Mouse (Mus musculus): ENCODE measurements around the gene S1pr5. TPM values are rescaled to one million over a fixed set of nuclear protein-coding genes. Genes with fewer than 3 reads are reported as not detected.
"Not testable (repeated sequence)": the region's sequence is repeated elsewhere in the genome, so short reads cannot be mapped to it uniquely, and the experiment has no call there.

Gene S1pr5
- 0.37 and 0.55 TPM in 2 replicates for polyA plus RNA-seq (2015; fragmentation: Nextera tagmentation; extraction: Ambion mirVana)

GRCm38 (mm10) chr9:21248326-21248725, at the start of gene S1pr5:
Gene S1pr5, minus strand, starts transcription at chr9:21248443.
- WGBS: 2% methylated on average over 30 of the region's 30 CpGs
- ATAC-seq: no peak
- Histone ChIP-seq H3K4me2 (peak within 1 kb of the TSS; percentile 34), H3K4me3 (no peak within 1 kb of the TSS; the same call in 1 of the 2 replicates), H3K27me3 (peaks cover 89% of the 10 kb centered on the region), H3K9ac (0 out of 2 replicates have a peak within 1 kb of the TSS, but pooled peaks have one; percentile 23), H3K27ac (no peak within 1 kb of the TSS), H3K36me3 (ENCODE audit: poor library complexity, severe bottlenecking) (no peaks in the 10 kb centered on the region), H3K9me3 (replicated peaks) (no peaks in the 10 kb centered on the region), H3K4me1 (peaks cover 23% of the 10 kb centered on the region)

- 88% methylated on average over 3 of the region's 3 CpGs for WGBS
- H3K27me3 ChIP-seq: no peaks in the 10 kb centered on the region
- H3K27ac ChIP-seq: peak overlapping the region; percentile 83; the same call in 1 of the 2 replicates
These were observed 44.0 kb upstream of the S1pr5 start for GRCm38 (mm10) chr9:21292271-21292670.

GRCm38 (mm10) chr9:21291868-21292267, 43.6 kb upstream of the S1pr5 start:
- 20% methylated on average over 7 of the region's 7 CpGs for WGBS
- H3K36me3 ChIP-seq (ENCODE audit: poor library complexity, severe bottlenecking); ATAC-seq; H3K27me3 ChIP-seq; H3K9me3 ChIP-seq (replicated peaks): not testable (repeated sequence)
- Histone ChIP-seq H3K4me2 (peak overlapping the region; percentile 87), H3K4me3 (peak overlapping the region; percentile 85), H3K27ac (peak overlapping the region; percentile 83), H3K9ac (0 out of 2 replicates have a peak overlapping the region, but pooled peaks have one; percentile 34), H3K4me1 (peaks cover 30% of the 10 kb centered on the region)

More at GRCm38 (mm10) chr9:21292271-21292670, 44.0 kb upstream of the S1pr5 start:
- H3K36me3 ChIP-seq (ENCODE audit: poor library complexity, severe bottlenecking): peaks cover 4% of the 10 kb centered on the region; the same call in 1 of the 2 replicates
- ATAC-seq: no peak
- no peak overlapping the region for H3K4me2 ChIP-seq
- no peak overlapping the region for H3K9ac ChIP-seq
- H3K4me1 ChIP-seq: peaks cover 26% of the 10 kb centered on the region
- no peaks in the 10 kb centered on the region for H3K9me3 ChIP-seq (replicated peaks)
- H3K4me3 ChIP-seq: no peak overlapping the region

GRCm38 (mm10) chr9:21291022-21291787, 43.0 kb upstream of the S1pr5 start, which contains the start of gene Cdkn2d:
Gene Cdkn2d, minus strand, starts transcription at chr9:21291407.
- peak within 1 kb of the TSS; percentile 85 for H3K4me3 ChIP-seq
- no peaks in the 10 kb centered on the region for H3K9me3 ChIP-seq (replicated peaks)
- H3K27me3 ChIP-seq: no peaks in the 10 kb centered on the region
- peak within 1 kb of the TSS; percentile 83 for H3K27ac ChIP-seq
- peak; percentile 96 for ATAC-seq
- under 1% methylated on average over 46 of the region's 51 CpGs for WGBS
- peaks cover 4% of the 10 kb centered on the region; the same call in 1 of the 2 replicates for H3K36me3 ChIP-seq (ENCODE audit: poor library complexity, severe bottlenecking)
- peak within 1 kb of the TSS; percentile 87 for H3K4me2 ChIP-seq
- H3K4me1 ChIP-seq: peaks cover 37% of the 10 kb centered on the region
- H3K9ac ChIP-seq: peak within 1 kb of the TSS; percentile 86

GRCm38 (mm10) chr9:21290589-21290988, 42.3 kb upstream of the S1pr5 start:
- peaks cover 37% of the 10 kb centered on the region for H3K4me1 ChIP-seq
- H3K27me3 ChIP-seq: no peaks in the 10 kb centered on the region
- H3K27ac ChIP-seq: peak overlapping the region; percentile 78
- H3K9me3 ChIP-seq (replicated peaks): no peaks in the 10 kb centered on the region
- no peak for ATAC-seq
- peak overlapping the region; percentile 87 for H3K4me2 ChIP-seq
- WGBS: under 1% methylated on average over 20 of the region's 20 CpGs
- H3K36me3 ChIP-seq (ENCODE audit: poor library complexity, severe bottlenecking): peaks cover 4% of the 10 kb centered on the region; the same call in 1 of the 2 replicates
- peak overlapping the region; percentile 86 for H3K9ac ChIP-seq
- H3K4me3 ChIP-seq: peak overlapping the region; percentile 85

GRCm38 (mm10) chr9:21289337-21289671, 41.1 kb upstream of the S1pr5 start:
- Histone ChIP-seq H3K9me3 (replicated peaks) (no peaks in the 10 kb centered on the region), H3K4me3 (peak overlapping the region; percentile 85), H3K9ac (no peak overlapping the region), H3K36me3 (ENCODE audit: poor library complexity, severe bottlenecking) (peaks cover 17% of the 10 kb centered on the region), H3K27me3 (no peaks in the 10 kb centered on the region), H3K4me2 (peak overlapping the region; percentile 87), H3K27ac (no peak overlapping the region), H3K4me1 (peaks cover 37% of the 10 kb centered on the region)
- WGBS: 96% methylated on average over 2 of the region's 2 CpGs
- ATAC-seq: no peak

GRCm38 (mm10) chr9:21288404-21289336, 40.4 kb upstream of the S1pr5 start:
- Histone ChIP-seq H3K9me3 (replicated peaks) (no peaks in the 10 kb centered on the region), H3K36me3 (ENCODE audit: poor library complexity, severe bottlenecking) (peaks cover 24% of the 10 kb centered on the region), H3K4me1 (peaks cover 37% of the 10 kb centered on the region), H3K4me2 (peak overlapping the region; percentile 87), H3K27me3 (no peaks in the 10 kb centered on the region), H3K9ac (peak overlapping the region; percentile 79), H3K27ac (peak overlapping the region; percentile 83), H3K4me3 (peak overlapping the region; percentile 85)
- WGBS: 83% methylated on average over 13 of the region's 13 CpGs
- no peak for ATAC-seq

GRCm38 (mm10) chr9:21287571-21288402, 39.5 kb upstream of the S1pr5 start, which contains the start of gene Kri1:
Gene Kri1, minus strand, starts transcription at chr9:21287969.
- H3K9ac ChIP-seq: peak within 1 kb of the TSS; percentile 79
- peak within 1 kb of the TSS; percentile 87 for H3K4me2 ChIP-seq
- no peaks in the 10 kb centered on the region for H3K9me3 ChIP-seq (replicated peaks)
- peak within 1 kb of the TSS; percentile 83 for H3K27ac ChIP-seq
- peaks cover 29% of the 10 kb centered on the region for H3K36me3 ChIP-seq (ENCODE audit: poor library complexity, severe bottlenecking)
- peak; percentile 78 for ATAC-seq
- H3K4me1 ChIP-seq: peaks cover 37% of the 10 kb centered on the region
- H3K27me3 ChIP-seq: no peaks in the 10 kb centered on the region
- peak within 1 kb of the TSS; percentile 85 for H3K4me3 ChIP-seq
- under 1% methylated on average over 59 of the region's 59 CpGs for WGBS

GRCm38 (mm10) chr9:21286753-21287152, 38.5 kb upstream of the S1pr5 start:
- Histone ChIP-seq H3K27me3 (no peaks in the 10 kb centered on the region), H3K4me1 (peaks cover 37% of the 10 kb centered on the region), H3K9ac (peak overlapping the region; percentile 79), H3K36me3 (ENCODE audit: poor library complexity, severe bottlenecking) (peaks cover 38% of the 10 kb centered on the region), H3K27ac (no peak overlapping the region), H3K9me3 (replicated peaks) (no peaks in the 10 kb centered on the region), H3K4me3 (peak overlapping the region; percentile 85), H3K4me2 (peak overlapping the region; percentile 87)
- ATAC-seq: no peak
- WGBS: 70% methylated on average over 3 of the region's 3 CpGs

GRCm38 (mm10) chr9:21283994-21284393, 35.8 kb upstream of the S1pr5 start:
- Histone ChIP-seq H3K36me3 (ENCODE audit: poor library complexity, severe bottlenecking) (peaks cover 65% of the 10 kb centered on the region), H3K27ac (no peak overlapping the region), H3K27me3 (no peaks in the 10 kb centered on the region), H3K9ac (no peak overlapping the region), H3K9me3 (replicated peaks) (no peaks in the 10 kb centered on the region), H3K4me2 (no peak overlapping the region), H3K4me3 (no peak overlapping the region), H3K4me1 (peaks cover 22% of the 10 kb centered on the region)
- WGBS: 84% methylated on average over 3 of the region's 3 CpGs
- ATAC-seq: no peak

- Histone ChIP-seq H3K27me3 (no peaks in the 10 kb centered on the region), H3K27ac (no peak overlapping the region), H3K4me2 (no peak overlapping the region), H3K4me1 (peaks cover 18% of the 10 kb centered on the region), H3K9me3 (replicated peaks) (no peaks in the 10 kb centered on the region), H3K9ac (no peak overlapping the region), H3K36me3 (ENCODE audit: poor library complexity, severe bottlenecking) (peaks cover 64% of the 10 kb centered on the region), H3K4me3 (no peak overlapping the region)
- WGBS: 88% methylated on average over 5 of the region's 5 CpGs
- ATAC-seq: no peak
These were observed 35.3 kb upstream of the S1pr5 start for GRCm38 (mm10) chr9:21283591-21283990.

All from forebrain, embryonic 13.5 days (tissue).